Comparison of ENCODE assay signal across 8 mouse cellular contexts in the genomic region with DNA sequence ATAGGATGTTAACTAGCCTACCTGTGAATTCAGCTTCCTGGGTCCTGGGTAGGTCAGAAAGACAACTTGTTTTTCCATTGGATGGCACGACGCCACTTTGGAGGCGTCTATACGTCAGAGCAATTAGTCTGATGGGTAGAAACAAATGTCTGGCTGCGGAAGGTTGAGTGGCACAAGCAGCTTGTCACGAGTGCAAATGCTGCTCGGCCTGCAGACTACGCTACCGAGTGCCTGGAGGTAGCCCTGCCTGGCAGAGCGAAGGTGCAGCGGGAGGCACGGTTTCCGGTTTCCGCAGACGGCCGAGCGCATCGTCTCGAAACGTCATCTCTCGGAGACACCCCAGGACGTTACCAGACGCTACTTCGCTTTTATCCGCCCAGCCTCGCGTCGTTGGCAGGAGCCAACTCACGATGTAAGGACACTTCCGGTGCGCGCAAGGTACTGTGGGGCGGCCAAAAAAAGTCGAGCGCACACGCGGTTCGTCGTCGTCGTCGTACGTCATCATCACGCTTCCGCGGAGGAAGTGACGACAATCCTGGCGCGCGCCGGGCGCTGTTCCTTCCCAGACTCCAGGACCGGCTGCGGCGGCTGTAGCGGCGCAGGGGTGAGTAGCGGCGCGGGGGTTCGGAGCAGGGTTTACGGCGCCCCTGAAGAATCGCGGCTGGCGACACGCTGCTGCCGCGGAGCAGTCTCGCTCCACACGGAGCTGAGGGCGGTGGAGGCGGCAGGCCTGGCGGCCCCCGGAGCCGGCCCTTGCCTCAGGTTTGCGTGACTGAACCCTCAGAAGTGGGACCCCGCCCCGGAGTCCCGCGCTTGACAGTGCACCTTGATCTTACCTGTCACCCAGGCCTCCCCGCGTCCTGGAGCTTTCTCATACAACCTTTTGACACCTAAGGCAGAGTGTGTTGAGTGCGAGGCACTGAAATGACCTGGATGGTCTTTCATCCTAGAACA. TPM values are rescaled to one million over a fixed set of nuclear protein-coding genes. Genes with fewer than 3 reads are reported as not detected.
A peak's percentile ranks its signal among the peaks of the same experiment; 100 is the strongest.
DNase-seq lines count a peak whose midpoint lies in the region; ATAC-seq and TF ChIP-seq lines count a peak whose summit lies in the region.

Cdk11b (plus strand) TSS at position 517 of the 954 bp plus-strand sequence.

- WGBS in embryonic facial prominence, embryonic 14.5 days: under 1% methylated on average over 50 of the region's 84 CpGs
- under 1% methylated on average over 84 of the region's 84 CpGs for WGBS in heart, adult 2 months
- under 1% methylated on average over 84 of the region's 84 CpGs for WGBS in limb, embryonic 13.5 days
- WGBS in midbrain, embryonic 16.5 days: under 1% methylated on average over 84 of the region's 84 CpGs

- peaks cover 53% of the 10 kb centered on the region for H3K36me3 ChIP-seq in embryonic facial prominence, embryonic 14.5 days (ENCODE audit: control insufficient read depth, insufficient read depth, low read length)
- peaks cover 2% of the 10 kb centered on the region; the same call in 1 of the 2 replicates for H3K36me3 ChIP-seq in heart, adult 2 months (ENCODE audit: control insufficient read depth, insufficient read depth, low read length)
- H3K36me3 ChIP-seq in limb, embryonic 13.5 days: peaks cover 49% of the 10 kb centered on the region
- peaks cover 17% of the 10 kb centered on the region for H3K36me3 ChIP-seq in midbrain, embryonic 16.5 days (ENCODE audit: control insufficient read depth, insufficient read depth, low read length)

- no peaks in the 10 kb centered on the region; the same call in 1 of the 2 replicates for H3K79me2 ChIP-seq in heart, adult 2 months (replicated peaks; ENCODE audit: control insufficient read depth, insufficient read depth, low read length)

- TF ChIP-seq POLR2A in heart, adult 2 months (IDR thresholded peaks at IDR 0.05; ENCODE audit: insufficient read depth, low read depth, low read length): peak; percentile 93

- no peak for TF ChIP-seq CTCF in heart, adult 2 months (IDR thresholded peaks at IDR 0.05)

- DNase-seq in 3T3-L1 (ENCODE audit: low read depth, low spot score): peak; percentile 99
- DNase-seq in adrenal gland, postnatal 4 days (ENCODE audit: low spot score in 2 of 2): peak; percentile 84
- DNase-seq in embryonic facial prominence, embryonic 14.5 days (ENCODE audit: low spot score): peak; percentile 100
- DNase-seq in heart, adult 2 months: peak; percentile 95 to 97
- peak; percentile 96 to 97 for DNase-seq in kidney, adult 8-10 months
- DNase-seq in spleen, postnatal 10 days (ENCODE audit: low spot score in 2 of 2): peak; percentile 91 to 96

- H3K27me3 ChIP-seq in embryonic facial prominence, embryonic 14.5 days (replicated peaks; ENCODE audit: control insufficient read depth, insufficient read depth, low read length): no peaks in the 10 kb centered on the region
- no peaks in the 10 kb centered on the region for H3K27me3 ChIP-seq in heart, adult 2 months (ENCODE audit: control insufficient read depth, insufficient read depth, low read length)
- H3K27me3 ChIP-seq in limb, embryonic 13.5 days: no peaks in the 10 kb centered on the region
- no peaks in the 10 kb centered on the region for H3K27me3 ChIP-seq in midbrain, embryonic 16.5 days (ENCODE audit: control insufficient read depth, insufficient read depth, low read depth, low read length)

- H3K4me2 ChIP-seq in embryonic facial prominence, embryonic 14.5 days (ENCODE audit: low read depth, low read length): peak within 1 kb of the TSS; percentile 66
- peak within 1 kb of the TSS; percentile 86 for H3K4me2 ChIP-seq in limb, embryonic 13.5 days (replicated peaks)
- peak within 1 kb of the TSS; percentile 66 for H3K4me2 ChIP-seq in midbrain, embryonic 16.5 days (ENCODE audit: low read length)

- peak; percentile 70; the same call in 1 of the 2 replicates for TF ChIP-seq EP300 in heart, adult 2 months (IDR thresholded peaks at IDR 0.05; ENCODE audit: insufficient read depth, low read depth, low read length)

- H3K4me1 ChIP-seq in embryonic facial prominence, embryonic 14.5 days (ENCODE audit: control insufficient read depth, insufficient read depth, low read length): peaks cover 5% of the 10 kb centered on the region; the same call in 1 of the 2 replicates
- no peaks in the 10 kb centered on the region; the same call in 1 of the 2 replicates for H3K4me1 ChIP-seq in heart, adult 2 months (ENCODE audit: control insufficient read depth, insufficient read depth, low read length)
- H3K4me1 ChIP-seq in limb, embryonic 13.5 days: peaks cover 12% of the 10 kb centered on the region
- H3K4me1 ChIP-seq in midbrain, embryonic 16.5 days (ENCODE audit: control insufficient read depth, insufficient read depth, low read length): peaks cover 10% of the 10 kb centered on the region

- H3K9ac ChIP-seq in embryonic facial prominence, embryonic 14.5 days (ENCODE audit: low read depth, low read length): peak within 1 kb of the TSS; percentile 82
- H3K9ac ChIP-seq in heart, adult 2 months (ENCODE audit: low read depth, low read length): peak within 1 kb of the TSS; percentile 88
- peak within 1 kb of the TSS; percentile 85 for H3K9ac ChIP-seq in limb, embryonic 13.5 days
- peak within 1 kb of the TSS; percentile 78 for H3K9ac ChIP-seq in midbrain, embryonic 16.5 days (ENCODE audit: low read depth, low read length)

- intact Hi-C loops in heart, adult 2 months (cut with DNase I): loop anchor here (2.0 to 5.0 kb wide), 3 partner anchors 24 to 138 kb away; partner anchors contain the start of genes Atad3a and Slc35e2

- H3K9me3 ChIP-seq in embryonic facial prominence, embryonic 14.5 days (ENCODE audit: control insufficient read depth, low read length): no peaks in the 10 kb centered on the region
- H3K9me3 ChIP-seq in limb, embryonic 13.5 days: no peaks in the 10 kb centered on the region
- H3K9me3 ChIP-seq in midbrain, embryonic 16.5 days (replicated peaks; ENCODE audit: control insufficient read depth, low read length, poor library complexity, severe bottlenecking): no peaks in the 10 kb centered on the region

- ATAC-seq in embryonic facial prominence, embryonic 14.5 days (ENCODE audit: low read depth): peak; percentile 100
- peak; percentile 100 for ATAC-seq in limb, embryonic 13.5 days (ENCODE audit: low FRiP score, low read depth)
- ATAC-seq in midbrain, embryonic 16.5 days: peak; percentile 100

- peak within 1 kb of the TSS; percentile 91 for H3K27ac ChIP-seq in embryonic facial prominence, embryonic 14.5 days (replicated peaks; ENCODE audit: low read depth, low read length)
- peak within 1 kb of the TSS; percentile 93 for H3K27ac ChIP-seq in heart, adult 2 months
- H3K27ac ChIP-seq in limb, embryonic 13.5 days: peak within 1 kb of the TSS; percentile 90
- peak within 1 kb of the TSS; percentile 88 for H3K27ac ChIP-seq in midbrain, embryonic 16.5 days (ENCODE audit: low read length)

- H3K4me3 ChIP-seq in embryonic facial prominence, embryonic 14.5 days (ENCODE audit: low read depth, low read length): peak within 1 kb of the TSS; percentile 90
- H3K4me3 ChIP-seq in heart, adult 2 months: peak within 1 kb of the TSS; percentile 97
- H3K4me3 ChIP-seq in limb, embryonic 13.5 days: peak within 1 kb of the TSS; percentile 99
- H3K4me3 ChIP-seq in midbrain, embryonic 16.5 days (ENCODE audit: low read depth, low read length): peak within 1 kb of the TSS; percentile 83

RNA-seq across cellular contexts. Expression of gene Cdk11b, which starts in this region (rescaled TPM):
- total RNA-seq in adrenal gland, postnatal 4 days (2021): 10 to 100 TPM; 53.8 to 55.0 TPM
- polyA plus RNA-seq in embryonic facial prominence, embryonic 14.5 days (2014; fragmentation: Nextera tagmentation; extraction: Ambion mirVana): 47.1 and 50.8 TPM in 2 replicates
- 10 to 100 TPM; 29.3 to 30.2 TPM for total RNA-seq in heart, adult 2 months (2021)
- 17.4 and 20.5 TPM in 2 replicates for polyA plus RNA-seq in heart, adult 2 months (2012; rRNA removed)
- 70.3 and 71.2 TPM in 2 replicates for polyA plus RNA-seq in limb, embryonic 13.5 days (2015; fragmentation: Nextera tagmentation; extraction: Ambion mirVana)
- 57.2 and 58.9 TPM in 2 replicates for polyA plus RNA-seq in midbrain, embryonic 16.5 days (2015; fragmentation: Nextera tagmentation; extraction: Ambion mirVana)

Comparison
In these comparisons a context has a peak if more than half of its experiments do, and no peak if none do; other contexts are left out.
1. Peak in every context shown above with its lines: DNase-seq, ATAC-seq, H3K4me3 ChIP-seq and H3K27ac ChIP-seq.